Mouse (Mus musculus): ENCODE measurements around the gene Thrb.

Thrb gene

DNA sequence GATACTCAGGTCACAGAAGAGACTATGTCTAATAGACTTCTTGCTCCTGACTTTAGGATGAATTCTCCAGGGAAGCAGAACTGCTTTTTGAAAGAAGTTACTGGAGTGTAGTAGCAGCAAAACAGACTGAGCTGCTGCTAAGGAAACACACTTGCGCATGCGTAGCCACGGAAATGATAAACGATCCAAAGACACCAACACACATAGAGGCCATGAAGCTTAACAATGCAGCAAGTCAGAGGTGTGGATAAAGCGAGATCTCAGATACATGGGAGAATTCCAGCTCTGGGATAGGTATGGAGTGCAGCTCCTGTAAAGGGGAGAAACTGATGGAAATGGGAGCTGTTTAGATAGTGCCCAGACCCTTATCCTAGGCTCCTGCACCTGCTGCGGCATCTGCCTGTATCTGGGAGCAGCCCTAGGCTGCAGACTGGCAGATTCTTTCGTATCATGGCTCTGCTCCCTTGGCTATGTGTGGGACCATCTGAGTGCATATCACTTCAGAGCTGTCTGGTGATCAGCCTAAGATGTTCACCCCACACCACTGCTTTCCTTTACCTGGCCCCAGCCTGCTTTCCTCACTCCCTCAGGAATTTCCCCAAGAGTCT is 53.3 kb downstream of the Thrb start:
- DNase-seq (ENCODE audit: low read depth in 1 of 2, low spot score in 2 of 2), result no peak

DNA sequence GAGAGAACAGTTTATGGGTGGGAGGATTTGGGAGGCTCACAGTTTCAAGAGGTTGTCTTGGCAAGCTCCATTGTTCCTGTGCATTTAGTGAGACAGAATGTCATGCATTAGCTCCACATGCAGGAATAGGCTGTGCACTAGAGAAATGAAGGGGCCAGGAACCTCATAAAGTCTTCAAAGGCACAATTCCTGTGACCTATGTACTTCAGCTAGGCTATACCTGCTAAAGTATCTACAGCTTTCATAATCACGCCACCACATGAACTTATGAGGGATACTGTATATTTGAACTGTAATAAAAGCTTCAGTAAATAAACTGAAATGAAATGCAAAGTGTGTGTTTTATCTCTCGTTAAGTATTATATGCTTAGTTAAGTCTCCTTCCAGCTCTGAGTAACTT is 59.4 kb downstream of the Thrb start:
- DNase-seq (ENCODE audit: low read depth in 1 of 2, low spot score in 2 of 2), result no peak

DNA sequence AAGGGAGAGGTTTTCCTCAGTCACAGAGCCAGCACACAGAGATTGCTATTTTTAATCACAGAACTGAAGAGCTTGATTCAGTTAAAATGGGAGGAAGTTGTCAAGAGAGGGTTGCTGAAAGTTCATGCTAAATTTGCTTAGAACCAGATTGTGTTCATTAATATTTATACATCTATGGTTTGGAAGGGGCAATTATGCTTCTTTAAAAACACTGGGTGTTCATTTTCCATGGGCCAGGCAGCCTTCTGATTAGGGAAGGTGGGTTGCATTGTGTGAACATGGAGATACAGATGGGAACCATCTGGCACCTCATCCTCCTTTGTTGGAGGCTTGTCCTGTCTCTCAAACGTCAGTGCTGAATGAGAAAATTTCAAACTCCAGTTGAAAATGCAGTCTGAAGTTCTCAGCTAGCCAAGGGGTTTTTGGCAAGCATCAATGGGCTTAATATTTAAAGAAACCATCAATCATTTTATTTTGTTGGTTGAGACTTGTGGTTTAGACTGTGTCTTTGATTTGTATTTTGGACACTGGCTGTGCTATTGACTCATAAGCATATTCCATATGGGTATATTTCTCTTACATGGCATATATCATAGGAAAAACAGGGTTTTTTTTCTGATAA is 62.9 kb downstream of the Thrb start:
- DNase-seq (ENCODE audit: low read depth in 1 of 2, low spot score in 2 of 2), result no peak

DNA sequence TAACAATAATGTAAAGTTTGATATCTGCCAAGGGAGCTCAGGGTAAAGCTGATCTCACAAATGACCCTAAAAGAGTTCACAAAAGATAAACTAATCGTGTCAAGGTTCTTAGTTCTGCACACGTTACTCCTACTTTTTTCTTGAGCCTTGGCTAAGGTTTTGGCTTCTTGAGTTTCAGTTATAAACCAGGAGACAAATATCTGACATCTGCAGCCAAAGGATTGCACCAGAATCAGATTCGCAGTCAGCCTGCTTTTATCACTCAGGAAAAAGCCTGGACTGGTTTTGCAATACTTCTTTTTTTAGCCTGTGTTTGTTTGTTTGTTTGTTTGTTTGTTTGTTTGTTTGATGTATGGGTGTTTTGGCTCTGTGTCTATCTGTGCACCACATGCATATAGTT is 64.5 kb downstream of the Thrb start:
- no peak for DNase-seq (ENCODE audit: low read depth in 1 of 2, low spot score in 2 of 2)

DNA sequence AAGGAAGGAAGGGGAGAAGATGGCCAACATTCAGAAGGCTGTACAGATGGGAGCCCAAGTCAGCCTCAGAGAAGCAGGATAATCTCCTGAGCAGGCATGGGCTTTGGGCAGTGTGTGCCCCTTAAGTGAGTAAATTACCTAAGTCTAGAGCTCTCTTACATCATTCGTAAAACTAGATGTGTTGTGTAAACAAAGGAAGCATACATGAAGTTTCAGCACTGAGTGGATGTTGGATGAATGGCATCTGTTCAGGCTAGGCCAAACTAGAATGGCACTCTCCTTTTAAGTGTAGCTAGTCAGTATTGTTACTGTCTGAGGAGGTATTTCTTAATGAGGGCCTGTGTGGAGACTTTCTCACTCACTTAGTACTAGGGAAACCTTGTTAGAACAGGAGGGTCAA is 66.8 kb downstream of the Thrb start:
- DNase-seq (ENCODE audit: low read depth in 1 of 2, low spot score in 2 of 2), result no peak

DNA sequence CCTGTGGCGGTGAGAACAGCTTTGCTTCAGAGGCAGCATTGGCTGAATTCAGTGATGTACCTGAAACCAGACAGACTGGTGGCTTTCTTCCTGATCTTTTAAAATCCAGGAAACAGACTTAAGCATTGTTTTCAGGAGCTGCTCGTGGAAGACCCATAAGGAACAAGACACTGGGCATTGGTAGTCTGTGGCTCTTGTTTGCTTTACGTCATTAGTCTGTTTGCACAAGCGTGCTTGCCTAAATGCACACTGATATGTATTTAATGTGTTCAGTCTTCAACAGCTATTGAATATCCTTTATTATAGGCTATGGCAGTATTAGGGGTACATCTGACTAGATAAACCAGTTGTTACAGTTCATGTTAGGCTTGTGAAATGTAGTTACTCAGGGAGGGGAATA is 67.8 kb downstream of the Thrb start:
- DNase-seq (ENCODE audit: low read depth in 1 of 2, low spot score in 2 of 2), result no peak

DNA sequence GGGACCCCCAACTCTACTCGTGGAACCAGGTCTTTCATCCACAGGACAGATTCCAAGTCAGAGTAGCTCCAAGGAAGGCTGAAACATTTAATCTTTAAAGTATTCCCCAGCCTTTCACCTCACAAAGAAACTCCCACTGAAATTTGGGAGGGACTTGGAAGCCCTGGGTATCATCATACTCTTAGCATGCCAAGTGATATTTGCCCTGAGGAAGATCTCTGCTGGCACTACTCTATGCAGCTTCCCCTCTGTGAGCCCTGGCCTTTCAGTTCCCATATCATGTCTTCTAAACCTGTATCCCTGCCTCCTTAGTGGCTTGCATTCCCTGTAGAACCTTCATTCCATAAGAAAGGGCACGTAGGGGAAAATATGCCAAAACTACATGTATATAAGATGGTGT is 68.8 kb downstream of the Thrb start:
- DNase-seq (ENCODE audit: low read depth in 1 of 2, low spot score in 2 of 2), result no peak

DNA sequence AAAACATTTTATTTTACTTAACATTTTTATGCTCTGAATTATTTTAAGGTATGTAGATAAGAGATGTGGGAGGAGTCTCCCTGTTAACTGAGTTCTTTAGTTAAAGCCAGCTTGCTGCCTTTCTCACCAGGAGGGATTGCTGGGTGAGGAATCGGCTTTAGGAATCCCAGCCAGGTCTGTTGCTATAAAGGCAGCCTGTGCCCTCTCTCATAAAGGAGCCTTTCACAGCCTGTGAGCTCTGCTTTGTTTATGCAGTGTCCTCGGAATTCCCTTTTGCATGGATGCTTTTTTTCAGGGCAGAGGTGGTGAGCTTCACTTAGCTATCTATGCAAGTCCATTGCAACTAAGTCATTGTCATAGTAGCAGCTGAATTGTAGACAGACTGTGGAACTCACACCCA is 71.0 kb downstream of the Thrb start:
- DNase-seq (ENCODE audit: low read depth in 1 of 2, low spot score in 2 of 2), result no peak

DNA sequence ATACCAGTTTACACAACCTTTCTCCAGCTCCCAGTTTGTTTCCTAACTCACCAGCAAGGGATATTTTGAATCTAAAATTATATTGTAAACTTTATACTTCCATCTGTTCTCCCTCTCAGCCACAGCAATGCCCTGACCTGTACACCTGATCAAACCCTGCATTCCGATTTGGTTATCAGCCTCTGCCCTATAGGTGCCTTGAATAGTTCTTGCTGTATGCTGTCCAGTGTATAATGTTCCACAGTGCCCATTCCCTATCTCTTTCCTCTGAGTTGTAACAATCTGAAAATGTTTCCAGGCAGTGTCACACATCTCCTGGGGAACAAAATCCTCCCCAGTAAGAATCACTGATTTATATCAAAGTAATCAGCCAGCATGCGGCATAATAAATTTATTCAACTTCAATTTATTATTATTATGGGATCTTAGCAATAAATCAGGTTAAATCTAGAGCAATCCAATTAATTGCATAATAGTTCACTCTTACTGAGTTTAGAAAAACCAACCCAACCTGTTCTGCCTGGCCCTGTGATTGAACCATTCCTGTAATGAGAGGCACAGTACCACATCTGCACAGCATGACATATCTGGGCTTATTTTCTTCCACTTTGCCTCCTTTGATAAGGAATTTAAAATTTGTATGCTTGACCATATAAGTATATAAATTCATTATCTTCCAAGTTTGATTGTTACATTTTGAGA is 73.2 kb downstream of the Thrb start:
- no peak for DNase-seq (ENCODE audit: low read depth in 1 of 2, low spot score in 2 of 2)

DNA sequence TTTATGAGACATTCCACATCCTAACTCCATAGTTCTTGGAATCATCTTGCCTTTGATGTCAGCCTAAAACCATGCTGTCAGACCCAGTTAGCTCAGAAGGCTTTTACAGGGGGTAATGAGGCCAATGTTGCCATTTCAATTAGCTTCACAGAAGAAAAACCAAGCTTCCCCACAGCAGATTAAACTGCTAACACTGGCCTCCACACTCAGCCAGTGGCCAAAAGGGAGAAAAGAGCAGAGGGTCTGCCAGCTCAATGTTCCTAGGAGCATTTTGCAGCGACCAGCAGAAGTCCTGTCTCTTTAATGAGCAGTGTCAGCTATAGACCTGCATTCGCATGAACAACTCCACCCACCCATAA is 73.7 kb downstream of the Thrb start:
- DNase-seq (ENCODE audit: low read depth in 1 of 2, low spot score in 2 of 2), result no peak

DNA sequence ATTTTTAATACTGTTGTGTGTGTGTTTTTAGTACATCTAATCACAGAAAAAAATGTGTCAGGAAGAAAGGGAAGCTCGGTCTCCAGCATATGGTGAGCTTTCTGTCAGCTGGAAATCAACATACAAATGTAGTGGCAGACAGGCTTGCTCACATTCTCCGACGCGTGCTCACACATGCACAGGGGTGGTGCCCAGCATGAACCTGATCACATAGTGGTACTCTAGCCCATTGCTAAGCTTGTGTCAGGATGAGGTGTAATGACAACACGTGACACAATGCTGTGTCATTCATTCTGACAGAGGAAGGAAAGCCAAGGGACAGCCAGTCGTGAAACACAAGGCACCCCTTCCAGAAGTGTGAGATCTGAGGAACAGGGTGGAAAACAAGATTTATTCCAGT is 75.4 kb downstream of the Thrb start:
- DNase-seq (ENCODE audit: low read depth in 1 of 2, low spot score in 2 of 2), result no peak

DNA sequence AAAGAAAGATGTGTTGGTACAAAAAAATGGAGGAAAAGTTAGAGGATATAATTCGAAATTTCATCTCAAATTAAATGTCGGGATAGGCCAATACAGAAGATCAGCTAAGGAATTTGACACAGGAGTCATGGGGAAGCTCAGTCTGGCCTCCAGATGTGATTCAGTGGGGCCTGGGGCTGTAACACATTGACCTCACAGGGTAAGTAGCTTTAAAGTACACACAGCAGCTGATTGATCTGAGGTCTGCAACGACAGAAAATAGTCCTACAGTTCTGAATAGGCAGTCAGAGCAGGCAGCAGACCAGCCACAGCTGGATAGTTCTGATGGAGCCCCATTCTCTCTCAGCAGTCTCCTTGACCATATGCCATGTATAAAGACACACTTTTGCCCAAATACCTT is 80.8 kb downstream of the Thrb start:
- no peak for DNase-seq (ENCODE audit: low read depth in 1 of 2, low spot score in 2 of 2)

DNA sequence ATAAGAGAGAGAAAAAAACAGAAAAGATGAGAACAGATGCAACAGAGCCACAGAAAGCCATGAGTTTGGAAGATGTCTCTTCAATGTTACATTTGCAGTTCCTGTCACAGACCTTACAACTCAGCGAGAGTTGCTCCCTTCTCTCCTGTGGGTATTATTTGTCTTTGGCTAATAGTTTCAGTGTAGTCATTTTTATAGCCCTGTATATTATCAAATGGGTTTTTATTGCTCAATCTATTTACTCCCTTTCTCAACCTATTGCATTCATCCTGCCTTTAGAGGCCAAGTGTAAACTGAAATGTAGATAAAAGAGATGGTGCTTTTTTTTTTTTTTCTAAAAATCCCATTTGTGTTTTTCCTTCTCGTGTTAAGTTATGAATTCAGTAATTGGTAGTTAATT is 82.2 kb downstream of the Thrb start:
- DNase-seq (ENCODE audit: low read depth in 1 of 2, low spot score in 2 of 2), result no peak

DNA sequence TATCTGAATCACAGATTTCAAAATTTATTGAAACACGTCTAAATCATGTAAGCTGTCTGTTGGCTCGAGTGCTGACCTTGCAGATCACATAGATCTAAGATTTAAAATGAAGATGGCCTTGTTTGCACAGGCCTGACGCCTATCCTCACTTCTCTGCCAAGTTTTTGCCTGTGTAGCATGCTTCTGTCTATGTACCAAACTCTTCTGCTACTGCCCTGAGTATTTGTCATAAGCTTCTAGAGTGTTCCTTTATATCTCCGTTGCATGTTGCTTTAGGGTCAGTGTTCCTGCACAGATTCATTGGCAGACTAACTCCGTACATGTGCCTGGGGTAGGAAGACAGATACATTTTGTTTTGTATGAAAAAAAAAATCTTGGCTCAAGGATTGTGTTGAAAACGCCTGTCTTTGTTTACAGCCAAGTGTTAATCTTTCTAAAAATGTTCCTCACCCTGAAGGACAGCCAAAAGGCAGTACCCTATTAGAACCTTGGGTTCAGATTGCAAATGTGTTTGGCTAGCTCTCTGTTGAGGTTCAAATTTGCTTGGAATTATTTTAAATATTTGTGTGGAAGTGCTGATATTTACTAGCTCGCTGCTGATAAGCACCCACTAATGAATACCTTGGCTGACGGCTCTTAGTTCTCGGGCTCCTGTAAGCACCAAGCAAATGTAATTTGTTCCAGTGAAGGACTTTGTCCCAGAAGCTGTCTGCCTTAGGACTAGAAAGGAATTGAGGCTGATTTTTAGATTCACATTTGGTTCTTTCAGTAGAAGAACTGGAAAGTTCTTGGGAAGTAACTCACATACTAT is 83.0 kb downstream of the Thrb start:
- no peak for DNase-seq (ENCODE audit: low read depth in 1 of 2, low spot score in 2 of 2)

DNA sequence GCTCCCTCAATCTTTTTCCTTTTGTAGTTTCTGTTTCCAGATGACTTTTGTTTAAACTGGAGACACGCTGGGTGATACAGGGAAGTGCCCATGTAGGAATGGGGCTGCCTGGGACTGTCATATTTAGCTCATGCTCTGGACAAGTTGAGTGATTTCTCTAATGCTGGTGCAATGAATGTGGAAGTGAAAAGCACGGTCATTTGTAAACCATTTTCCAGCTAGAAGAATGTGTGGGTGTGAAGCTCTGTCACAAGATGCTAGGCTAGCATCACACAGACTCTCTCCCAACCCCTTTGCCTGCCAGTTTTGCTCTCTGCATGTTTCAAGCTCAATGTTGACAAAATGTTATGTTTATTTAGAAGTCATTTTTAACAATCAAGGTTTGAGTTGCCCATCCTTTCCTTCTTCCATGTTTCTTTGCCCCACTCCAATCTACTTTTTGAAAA is 83.7 kb downstream of the Thrb start:
- DNase-seq (ENCODE audit: low read depth in 1 of 2, low spot score in 2 of 2), result no peak

DNA sequence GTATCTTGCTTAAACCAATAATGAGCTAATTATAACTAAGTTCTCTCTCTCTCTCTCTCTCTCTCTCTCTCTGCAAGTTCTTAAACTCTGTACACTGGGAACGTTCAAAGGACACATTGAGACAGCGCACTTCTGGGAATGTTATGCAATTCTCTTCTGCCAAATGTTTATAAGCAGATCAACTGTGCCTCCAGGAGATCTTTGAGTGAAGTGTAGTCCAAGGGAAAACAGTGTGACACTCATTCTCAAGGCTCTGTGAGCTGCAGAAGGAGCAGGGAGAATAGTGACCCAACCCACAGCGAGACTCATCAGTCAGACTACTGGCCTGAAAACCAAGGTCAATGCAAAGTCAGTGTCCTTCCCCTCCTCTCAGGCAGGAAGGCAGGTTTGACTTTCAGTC is 87.9 kb downstream of the Thrb start:
- no peak for DNase-seq (ENCODE audit: low read depth in 1 of 2, low spot score in 2 of 2)

DNA sequence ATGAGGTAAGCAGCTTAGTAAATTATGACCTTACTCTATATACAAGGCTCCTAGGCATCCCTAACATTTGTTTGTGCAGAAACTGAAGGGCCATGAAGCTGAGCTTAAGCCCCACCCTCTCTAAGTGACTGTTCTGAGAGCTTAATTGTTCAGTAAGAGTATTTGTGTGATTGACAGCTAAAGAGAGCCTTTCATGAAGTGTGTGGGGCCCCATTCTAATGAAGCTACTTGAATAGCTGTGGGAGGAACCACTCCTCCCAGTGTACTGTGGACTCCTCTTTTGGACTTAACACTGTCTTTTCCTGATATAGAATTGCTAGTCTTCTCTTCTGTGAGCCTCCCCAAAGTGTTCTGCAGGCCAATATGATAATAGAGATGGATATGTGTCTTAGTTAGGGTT is 88.9 kb downstream of the Thrb start:
- no peak for DNase-seq (ENCODE audit: low read depth in 1 of 2, low spot score in 2 of 2)

DNA sequence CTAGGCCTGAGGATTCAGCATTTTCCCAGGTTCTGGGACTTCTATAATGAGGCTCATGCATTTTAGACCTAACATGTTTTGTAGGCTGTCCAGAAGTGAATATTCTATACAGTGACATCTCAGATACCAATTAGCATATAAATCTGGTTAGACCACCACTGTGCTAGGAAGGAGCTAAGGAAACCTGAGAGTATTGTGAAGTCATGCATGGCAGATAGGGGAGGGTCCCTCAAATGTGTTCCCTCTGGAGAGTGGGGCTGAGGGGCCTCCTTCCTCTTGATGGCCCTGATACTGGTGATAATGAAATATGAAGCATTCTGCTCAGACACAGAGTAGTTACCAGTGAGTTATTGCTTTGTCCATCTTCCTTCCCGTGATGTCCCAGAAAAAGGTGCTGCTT is 91.8 kb downstream of the Thrb start:
- no peak for DNase-seq (ENCODE audit: low read depth in 1 of 2, low spot score in 2 of 2)

DNA sequence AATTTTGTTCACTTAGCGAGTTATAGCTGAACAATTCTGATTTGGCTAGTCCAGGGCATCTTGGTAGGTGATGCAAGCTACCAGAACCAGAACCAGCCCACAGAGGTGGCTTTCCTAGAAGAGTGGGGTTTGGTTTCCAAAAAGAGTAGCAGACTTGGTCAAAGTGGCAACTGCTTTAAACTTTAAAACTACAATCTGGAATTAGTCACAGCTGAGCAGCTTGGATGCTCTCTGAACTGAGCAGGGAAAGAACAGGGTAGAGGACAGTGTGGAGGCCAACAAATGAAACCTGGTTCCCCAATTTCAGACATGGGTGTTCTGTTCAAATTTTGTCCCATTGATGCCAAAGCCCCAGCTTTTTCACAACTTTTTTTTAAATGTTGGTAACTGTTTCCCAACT is 93.4 kb downstream of the Thrb start:
- no peak for DNase-seq (ENCODE audit: low read depth in 1 of 2, low spot score in 2 of 2)

DNA sequence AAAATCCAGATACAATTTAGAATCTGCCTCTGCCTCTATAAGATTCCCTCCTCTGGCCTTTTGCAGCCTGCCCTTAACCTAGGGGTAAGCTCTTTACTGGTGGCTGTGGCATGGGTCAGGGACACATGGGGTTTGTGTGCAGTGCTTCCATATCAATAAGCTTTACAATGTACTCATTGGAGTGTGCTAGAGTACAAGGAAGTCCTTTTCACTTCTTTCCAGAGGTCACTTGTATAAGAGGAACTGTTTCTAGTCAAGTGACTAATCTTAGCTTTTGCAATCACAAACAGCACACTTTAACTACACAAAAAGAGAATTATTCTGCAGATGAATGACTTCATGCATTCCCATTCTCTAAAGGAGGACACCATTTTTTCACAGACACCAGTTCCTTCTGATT is 96.7 kb downstream of the Thrb start:
- no peak for DNase-seq (ENCODE audit: low read depth in 1 of 2, low spot score in 2 of 2)

DNA sequence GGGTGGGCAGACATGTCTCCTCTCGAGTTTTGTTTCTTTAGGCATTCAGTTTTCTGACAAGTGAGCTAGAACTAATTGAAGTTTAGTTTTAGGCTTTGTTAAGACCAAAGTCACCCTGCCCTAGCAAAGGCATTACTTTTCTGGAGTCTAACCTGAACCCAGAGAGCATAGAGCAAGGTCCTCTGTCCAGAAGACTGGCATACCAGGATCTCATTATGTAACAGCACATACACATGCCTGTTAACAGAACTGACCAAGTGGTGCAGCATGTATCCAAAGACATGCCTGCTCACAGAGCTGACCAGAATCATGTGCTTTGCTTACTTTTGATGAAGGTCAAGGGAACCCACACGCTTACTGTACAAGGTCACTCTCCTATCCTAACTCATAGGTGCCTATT is 107.9 kb downstream of the Thrb start:
- DNase-seq (ENCODE audit: low read depth in 1 of 2, low spot score in 2 of 2), result no peak

DNA sequence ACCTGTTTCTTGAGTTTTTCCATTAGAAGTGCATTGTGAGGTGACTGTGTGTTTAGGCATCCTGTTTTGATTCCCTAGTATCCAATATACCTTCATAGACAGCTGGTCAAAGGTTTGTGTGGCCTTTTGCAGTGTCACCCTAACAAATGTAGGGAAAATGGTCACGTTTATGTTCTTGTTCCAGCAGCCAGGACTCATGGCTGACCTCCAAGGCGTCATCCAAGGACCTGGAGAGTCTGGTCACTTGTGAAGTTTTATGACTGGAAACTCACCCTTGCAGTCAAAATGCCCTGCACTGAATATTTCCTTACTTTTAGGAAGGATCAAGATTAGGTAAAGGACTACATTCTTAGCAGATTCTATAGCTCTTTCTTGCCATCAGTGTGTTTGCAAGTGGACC is 114.3 kb downstream of the Thrb start:
- DNase-seq (ENCODE audit: low read depth in 1 of 2, low spot score in 2 of 2), result no peak
